Mouse (Mus musculus): Measurements from ENCODE around the gene Notch1. TPM values are rescaled to one million over a fixed set of nuclear protein-coding genes. Genes with fewer than 3 reads are reported as not detected.

The Notch1 gene
- polyA plus RNA-seq, 1 experiment from 2014 or later = 23.7 TPM

DNA sequence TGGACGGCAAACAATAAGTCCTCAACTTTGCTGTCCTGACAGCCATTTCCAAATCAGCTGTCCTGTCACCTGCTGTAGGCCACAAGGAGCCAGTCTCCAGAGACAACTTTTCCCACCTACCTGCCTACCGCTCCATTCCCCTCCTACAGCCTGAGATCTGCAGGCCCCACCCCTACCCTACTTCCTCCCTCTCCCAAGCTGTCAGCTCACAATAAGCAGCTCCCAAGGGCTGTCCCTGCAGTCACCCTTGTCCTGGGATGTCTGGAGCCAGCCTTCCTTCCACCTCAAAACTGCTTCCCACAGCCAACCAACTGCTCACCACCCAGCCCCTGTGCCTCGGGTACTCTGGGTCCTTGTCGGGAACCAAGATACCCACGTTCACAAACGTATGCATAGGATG, 3.3 kb upstream of the Notch1 start:
- H3K27me3 ChIP-seq (ENCODE audit: insufficient read depth, low read length) = no peaks in the 10 kb centered on the region
- no peak overlapping the region for H3K9ac ChIP-seq (replicated peaks; ENCODE audit: low read length)
- H3K4me2 ChIP-seq (replicated peaks; ENCODE audit: low read depth, low read length) = no peak overlapping the region
- no peak for ATAC-seq (ENCODE audit: low FRiP score, low TSS enrichment)
- no peak overlapping the region for H3K4me3 ChIP-seq (ENCODE audit: low read length)
- WGBS = 82% methylated on average over 6 of the region's 6 CpGs
- no peaks in the 10 kb centered on the region for H3K9me3 ChIP-seq (ENCODE audit: low read length)
- H3K36me3 ChIP-seq (ENCODE audit: insufficient read depth, low read length) = no peaks in the 10 kb centered on the region
- no peak overlapping the region for H3K27ac ChIP-seq (ENCODE audit: low read length)
- peaks cover 27% of the 10 kb centered on the region for H3K4me1 ChIP-seq (ENCODE audit: insufficient read depth, low read length)

- Histone ChIP-seq H3K4me1 (ENCODE audit: insufficient read depth, low read length) (peaks cover 25% of the 10 kb centered on the region), H3K4me3 (ENCODE audit: low read length) (no peak overlapping the region), H3K9ac (replicated peaks; ENCODE audit: low read length) (0 out of 2 replicates have a peak overlapping the region, but pooled peaks have one; percentile 6), H3K4me2 (replicated peaks; ENCODE audit: low read depth, low read length) (peak overlapping the region; percentile 29; the same call in 1 of the 2 replicates), H3K36me3 (ENCODE audit: insufficient read depth, low read length) (no peaks in the 10 kb centered on the region), H3K9me3 (ENCODE audit: low read length) (no peaks in the 10 kb centered on the region), H3K27ac (ENCODE audit: low read length) (peak overlapping the region; percentile 75), H3K27me3 (ENCODE audit: insufficient read depth, low read length) (no peaks in the 10 kb centered on the region)
- 76% methylated on average over 5 of the region's 5 CpGs for WGBS
- ATAC-seq (ENCODE audit: low FRiP score, low TSS enrichment) = no peak
Measured at GRCm38 (mm10) chr2:26516987-26517386, 524 bp upstream of the Notch1 start.

DNA sequence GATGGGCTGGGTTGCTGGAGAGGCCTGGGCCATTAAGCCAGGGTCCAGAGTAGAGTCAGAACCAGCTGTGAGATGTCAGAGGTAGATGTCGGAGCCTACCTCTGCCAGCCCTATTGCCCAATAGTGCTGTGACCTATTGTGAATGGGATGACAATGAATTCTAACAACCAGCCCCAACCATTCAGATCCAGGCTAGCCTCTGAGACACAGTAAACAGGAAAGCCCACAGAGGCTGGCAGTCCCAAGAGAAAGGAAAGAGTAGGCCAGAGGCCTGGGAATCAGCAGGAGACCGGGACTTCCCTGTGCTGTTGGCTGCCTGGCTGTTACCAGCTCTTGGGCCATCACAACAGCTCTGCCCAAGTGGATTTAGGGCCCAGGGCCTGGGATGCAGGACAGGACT, 1.1 kb downstream of the Notch1 start:
- no peak overlapping the region for H3K4me2 ChIP-seq (replicated peaks; ENCODE audit: low read depth, low read length)
- ATAC-seq (ENCODE audit: low FRiP score, low TSS enrichment) = no peak
- H3K4me3 ChIP-seq (ENCODE audit: low read length) = no peak overlapping the region
- H3K4me1 ChIP-seq (ENCODE audit: insufficient read depth, low read length) = peaks cover 25% of the 10 kb centered on the region
- H3K9me3 ChIP-seq (ENCODE audit: low read length) = no peaks in the 10 kb centered on the region
- peak overlapping the region; percentile 75 for H3K27ac ChIP-seq (ENCODE audit: low read length)
- H3K9ac ChIP-seq (replicated peaks; ENCODE audit: low read length) = 0 out of 2 replicates have a peak overlapping the region, but pooled peaks have one; percentile 11
- no peaks in the 10 kb centered on the region for H3K27me3 ChIP-seq (ENCODE audit: insufficient read depth, low read length)
- WGBS = 87% methylated on average over 2 of the region's 2 CpGs
- H3K36me3 ChIP-seq (ENCODE audit: insufficient read depth, low read length) = no peaks in the 10 kb centered on the region

- ATAC-seq (ENCODE audit: low FRiP score, low TSS enrichment) = no peak
Measured at GRCm38 (mm10) chr2:26513105-26513745, 3.2 kb downstream of the Notch1 start.

DNA sequence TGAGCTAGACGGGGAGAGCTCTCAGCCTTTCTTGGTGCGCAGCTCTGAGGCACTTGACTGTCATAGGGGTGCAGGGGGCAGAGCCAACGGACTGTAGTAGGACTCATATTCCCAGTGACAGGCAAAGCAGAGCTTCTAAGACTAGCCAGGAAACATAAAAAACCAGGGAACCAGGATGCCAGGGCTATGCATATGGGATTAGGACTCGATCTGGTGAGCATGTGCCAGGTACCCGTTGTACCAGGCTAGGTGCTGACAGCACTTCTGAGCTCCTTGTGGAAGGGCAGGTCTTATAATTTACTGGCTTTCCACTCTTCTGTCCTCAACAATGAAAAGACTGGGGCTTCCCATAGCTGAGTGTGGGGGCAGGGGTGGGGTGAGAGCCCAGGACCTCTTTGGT, 7.8 kb downstream of the Notch1 start:
- H3K4me3 ChIP-seq (ENCODE audit: low read length) = no peak overlapping the region
- H3K9me3 ChIP-seq (ENCODE audit: low read length) = no peaks in the 10 kb centered on the region
- H3K27ac ChIP-seq (ENCODE audit: low read length) = peak overlapping the region; percentile 97
- WGBS = 61% methylated on average over 5 of the region's 5 CpGs
- peak overlapping the region; percentile 11; the same call in 1 of the 2 replicates for H3K4me2 ChIP-seq (replicated peaks; ENCODE audit: low read depth, low read length)
- H3K36me3 ChIP-seq (ENCODE audit: insufficient read depth, low read length) = no peaks in the 10 kb centered on the region
- H3K9ac ChIP-seq (replicated peaks; ENCODE audit: low read length) = 0 out of 2 replicates have a peak overlapping the region, but pooled peaks have one; percentile 4
- H3K4me1 ChIP-seq (ENCODE audit: insufficient read depth, low read length) = peaks cover 46% of the 10 kb centered on the region
- H3K27me3 ChIP-seq (ENCODE audit: insufficient read depth, low read length) = no peaks in the 10 kb centered on the region
- ATAC-seq (ENCODE audit: low FRiP score, low TSS enrichment) = no peak

More at GRCm38 (mm10) chr2:26513105-26513745, 3.2 kb downstream of the Notch1 start:
- no peak overlapping the region for H3K9ac ChIP-seq (replicated peaks; ENCODE audit: low read length)
- H3K4me1 ChIP-seq (ENCODE audit: insufficient read depth, low read length) = peaks cover 32% of the 10 kb centered on the region
- H3K9me3 ChIP-seq (ENCODE audit: low read length) = no peaks in the 10 kb centered on the region
- no peak overlapping the region for H3K4me2 ChIP-seq (replicated peaks; ENCODE audit: low read depth, low read length)
- H3K4me3 ChIP-seq (ENCODE audit: low read length) = no peak overlapping the region
- 72% methylated on average over 4 of the region's 4 CpGs for WGBS
- no peaks in the 10 kb centered on the region for H3K27me3 ChIP-seq (ENCODE audit: insufficient read depth, low read length)
- no peaks in the 10 kb centered on the region for H3K36me3 ChIP-seq (ENCODE audit: insufficient read depth, low read length)
- no peak overlapping the region for H3K27ac ChIP-seq (ENCODE audit: low read length)

DNA sequence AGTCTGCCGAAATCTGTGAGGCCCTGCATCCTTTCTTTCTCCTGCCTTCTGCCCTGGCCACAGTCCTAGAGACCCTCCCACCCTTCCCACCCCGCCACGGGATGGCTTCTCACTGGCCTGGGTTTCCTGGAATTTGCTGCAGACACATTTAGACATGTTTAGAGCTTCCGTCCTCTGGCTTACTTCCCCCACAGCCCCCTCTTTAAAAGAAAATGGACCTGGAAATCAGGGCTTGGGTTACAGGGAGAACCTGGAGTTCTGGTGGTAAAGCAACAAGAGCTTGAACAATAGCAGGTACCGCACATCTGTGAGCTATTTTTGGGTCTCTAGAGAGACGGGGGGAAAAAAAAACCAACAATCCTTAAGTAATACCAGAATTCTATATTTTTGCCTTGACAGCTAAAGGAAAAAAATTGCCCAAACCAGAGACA, 8.5 kb downstream of the Notch1 start:
- Histone ChIP-seq H3K4me2 (replicated peaks; ENCODE audit: low read depth, low read length) (peak overlapping the region; percentile 11), H3K9ac (replicated peaks; ENCODE audit: low read length) (peak overlapping the region; percentile 53), H3K36me3 (ENCODE audit: insufficient read depth, low read length) (no peaks in the 10 kb centered on the region), H3K27ac (ENCODE audit: low read length) (peak overlapping the region; percentile 97), H3K4me3 (ENCODE audit: low read length) (no peak overlapping the region), H3K4me1 (ENCODE audit: insufficient read depth, low read length) (peaks cover 46% of the 10 kb centered on the region), H3K9me3 (ENCODE audit: low read length) (no peaks in the 10 kb centered on the region), H3K27me3 (ENCODE audit: insufficient read depth, low read length) (no peaks in the 10 kb centered on the region)
- ATAC-seq (ENCODE audit: low FRiP score, low TSS enrichment) = peak; percentile 32; the same call in 1 of the 2 replicates
- 12% methylated on average over 6 of the region's 6 CpGs for WGBS

DNA sequence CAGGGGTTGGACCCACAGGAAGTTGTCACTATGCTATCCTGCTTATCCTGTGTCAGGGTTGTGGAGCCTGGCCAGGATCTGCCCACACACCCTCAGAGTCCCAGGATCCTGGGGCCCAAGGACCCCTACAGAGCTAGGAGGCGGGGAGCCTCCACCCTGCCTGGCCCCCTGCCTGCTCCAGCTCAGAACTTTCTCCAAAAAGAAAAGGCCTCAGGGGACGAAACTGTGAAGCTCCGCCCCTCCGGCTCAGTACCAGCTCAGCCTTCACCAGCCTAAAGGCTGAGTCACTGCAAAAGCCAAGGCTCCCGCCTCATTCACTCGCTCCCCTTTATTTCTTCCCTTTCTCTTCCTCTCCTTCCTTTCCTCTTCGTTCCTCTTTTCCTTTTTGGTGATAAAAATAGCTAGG, 9.0 kb downstream of the Notch1 start:
- no peaks in the 10 kb centered on the region for H3K36me3 ChIP-seq (ENCODE audit: insufficient read depth, low read length)
- H3K9ac ChIP-seq (replicated peaks; ENCODE audit: low read length) = peak overlapping the region; percentile 53
- no peaks in the 10 kb centered on the region for H3K9me3 ChIP-seq (ENCODE audit: low read length)
- peak overlapping the region; percentile 97 for H3K27ac ChIP-seq (ENCODE audit: low read length)
- no peak overlapping the region for H3K4me3 ChIP-seq (ENCODE audit: low read length)
- peaks cover 46% of the 10 kb centered on the region for H3K4me1 ChIP-seq (ENCODE audit: insufficient read depth, low read length)
- peak overlapping the region; percentile 11 for H3K4me2 ChIP-seq (replicated peaks; ENCODE audit: low read depth, low read length)
- 9% methylated on average over 7 of the region's 7 CpGs for WGBS
- no peaks in the 10 kb centered on the region for H3K27me3 ChIP-seq (ENCODE audit: insufficient read depth, low read length)
- ATAC-seq (ENCODE audit: low FRiP score, low TSS enrichment) = peak; percentile 16; the same call in 1 of the 2 replicates

DNA sequence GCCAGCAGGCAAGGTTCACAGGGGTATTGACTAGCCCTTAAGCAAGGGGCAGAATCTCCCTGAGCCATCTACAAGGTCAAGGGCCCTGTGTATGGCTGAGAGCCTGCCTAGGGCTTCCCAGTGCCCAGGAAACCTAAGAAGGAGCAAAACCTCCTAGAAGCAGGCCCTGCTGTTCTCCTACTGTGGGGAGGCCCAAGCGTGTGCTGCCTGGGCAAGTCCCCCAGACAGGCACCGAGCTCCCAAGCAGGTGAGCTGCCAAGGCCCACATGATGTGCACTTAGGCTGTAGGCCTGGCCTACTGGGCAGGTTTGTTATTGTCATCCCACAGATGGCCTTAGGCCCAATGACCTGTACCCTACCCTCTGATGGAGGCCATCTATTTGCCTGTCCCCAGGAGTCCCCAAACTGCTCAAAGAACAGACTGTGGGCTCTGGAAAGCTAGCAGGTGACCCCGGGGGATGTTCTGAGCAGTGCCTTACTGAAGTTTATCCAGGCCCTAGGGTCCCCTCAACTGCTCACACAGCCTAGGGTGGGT, 9.7 kb downstream of the Notch1 start:
- WGBS = 77% methylated on average over 3 of the region's 3 CpGs

DNA sequence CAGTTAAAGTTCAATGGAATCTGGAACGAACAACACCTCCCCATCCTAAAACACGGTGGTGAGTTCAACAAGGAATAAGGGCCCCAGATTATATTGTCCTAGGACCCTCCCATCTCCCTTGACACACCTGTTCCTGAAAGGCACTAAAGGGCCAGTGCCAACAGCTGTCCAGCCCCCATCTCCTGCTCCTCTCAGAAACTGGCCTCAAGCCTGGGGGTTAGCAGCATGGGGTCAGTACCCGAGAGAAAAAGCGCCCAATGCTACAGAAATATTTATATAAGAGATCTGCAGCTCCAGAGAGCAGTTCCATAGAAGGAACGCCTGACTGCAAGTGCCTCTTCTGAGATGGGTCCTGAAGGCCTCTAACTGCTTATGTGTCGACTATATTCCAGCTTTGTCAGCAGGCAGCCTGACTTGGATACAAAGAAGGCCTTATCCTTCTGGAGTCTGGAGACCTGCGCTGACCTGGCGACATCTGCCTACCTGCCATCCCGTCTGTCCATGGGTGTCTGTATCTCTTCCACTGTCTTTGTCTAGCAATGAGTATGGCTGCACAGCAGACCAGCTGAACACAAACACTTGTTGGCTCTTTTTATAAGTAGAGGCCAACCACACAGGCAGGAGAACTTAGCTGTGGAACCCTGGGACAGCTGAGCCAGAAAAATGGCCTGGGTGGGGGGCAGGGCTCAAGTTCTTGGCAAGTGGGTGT, 11.5 kb downstream of the Notch1 start:
- H3K4me2 ChIP-seq (replicated peaks; ENCODE audit: low read depth, low read length) = peak overlapping the region; percentile 70
- peak overlapping the region; percentile 89; the same call in 1 of the 2 replicates for H3K27ac ChIP-seq (ENCODE audit: low read length)
- H3K9ac ChIP-seq (replicated peaks; ENCODE audit: low read length) = peak overlapping the region; percentile 93; the same call in 1 of the 2 replicates
- peak overlapping the region; percentile 87 for H3K4me3 ChIP-seq (ENCODE audit: low read length)
- no peaks in the 10 kb centered on the region for H3K9me3 ChIP-seq (ENCODE audit: low read length)
- ATAC-seq (ENCODE audit: low FRiP score, low TSS enrichment) = no peak
- H3K4me1 ChIP-seq (ENCODE audit: insufficient read depth, low read length) = peaks cover 69% of the 10 kb centered on the region
- H3K36me3 ChIP-seq (ENCODE audit: insufficient read depth, low read length) = no peaks in the 10 kb centered on the region
- 69% methylated on average over 9 of the region's 9 CpGs for WGBS
- H3K27me3 ChIP-seq (ENCODE audit: insufficient read depth, low read length) = no peaks in the 10 kb centered on the region

More for the DNA sequence above, 9.7 kb downstream of the Notch1 start:
- no peaks in the 10 kb centered on the region for H3K9me3 ChIP-seq (ENCODE audit: low read length)
- peaks cover 50% of the 10 kb centered on the region for H3K4me1 ChIP-seq (ENCODE audit: insufficient read depth, low read length)
- no peak for ATAC-seq (ENCODE audit: low FRiP score, low TSS enrichment)
- 0 out of 2 replicates have a peak overlapping the region, but pooled peaks have one; percentile 11 for H3K4me2 ChIP-seq (replicated peaks; ENCODE audit: low read depth, low read length)
- H3K27me3 ChIP-seq (ENCODE audit: insufficient read depth, low read length) = no peaks in the 10 kb centered on the region
- H3K9ac ChIP-seq (replicated peaks; ENCODE audit: low read length) = peak overlapping the region; percentile 53
- H3K4me3 ChIP-seq (ENCODE audit: low read length) = no peak overlapping the region
- H3K27ac ChIP-seq (ENCODE audit: low read length) = peak overlapping the region; percentile 97
- H3K36me3 ChIP-seq (ENCODE audit: insufficient read depth, low read length) = no peaks in the 10 kb centered on the region
